Mouse (Mus musculus) heart, postnatal 10 days (tissue): Measurements from ENCODE around the gene Rragd. TPM values are rescaled to one million over a fixed set of nuclear protein-coding genes. Genes with fewer than 3 reads are reported as not detected.

Experiments
- total RNA-seq, 2 experiments: library from RNA; stranded (reverse); gene quantifications; 2 replicates each; pipeline ENCODE4 v1.2.3; 2021

The Rragd gene
- total RNA-seq, 2 experiments from 2014 or later: 74.1 to 88.3 TPM

Other genes with a start within 250 kb of the Rragd start
- 10 to 100 TPM; 43.4 to 50.9 TPM for gene Lyrm2, start 182.8 kb upstream of the Rragd start, total RNA-seq
- 1 to 10 TPM; 3.5 to 6.3 TPM for gene Ankrd6, start 32.2 kb upstream of the Rragd start, total RNA-seq
- 10 to 100 TPM; 48.2 to 57.3 TPM for gene Ube2j1, start 48.4 kb downstream of the Rragd start, total RNA-seq
- under 1 TPM in 1 of 2 experiments, not detected in 1; 0.41 TPM for gene Gabrr2, start 80.0 kb downstream of the Rragd start, total RNA-seq
- under 1 TPM; 0.41 to 0.50 TPM for gene Gabrr1, start 149.5 kb downstream of the Rragd start, total RNA-seq
- gene Pm20d2, start 206.7 kb downstream of the Rragd start, total RNA-seq: 10 to 100 TPM; 26.8 to 27.6 TPM
- under 1 TPM in 1 of 2 experiments, not detected in 1; 0.22 TPM for gene Srsf12, start 226.0 kb downstream of the Rragd start, total RNA-seq